Mouse (Mus musculus): ENCODE data around the gene Hspg2.
"Not testable (repeated sequence)": the region's sequence is repeated elsewhere in the genome, so short reads cannot be mapped to it uniquely, and the experiment has no call there.

The Hspg2 gene

GRCm38 (mm10) chr4:137574469-137574868, 105.9 kb downstream of the Hspg2 start, which contains the start of gene Ldlrad2:
TSS of gene Ldlrad2 (minus strand) at chr4:137574569.
- DNase-seq (ENCODE audit: low spot score in 2 of 2) = no peak

- no peak for DNase-seq (ENCODE audit: low spot score in 2 of 2)
Measured at GRCm38 (mm10) chr4:137577486-137577885, 108.9 kb downstream of the Hspg2 start.

GRCm38 (mm10) chr4:137578181-137578845, 109.7 kb downstream of the Hspg2 start:
- DNase-seq (ENCODE audit: low spot score in 2 of 2) = peak; percentile 40 to 61

GRCm38 (mm10) chr4:137579789-137580188, 111.2 kb downstream of the Hspg2 start:
- no peak for DNase-seq (ENCODE audit: low spot score in 2 of 2)

GRCm38 (mm10) chr4:137580299-137580698, 111.7 kb downstream of the Hspg2 start:
- DNase-seq (ENCODE audit: low spot score in 2 of 2) = no peak

- peak; percentile 44 to 73 for DNase-seq (ENCODE audit: low spot score in 2 of 2)
Measured at GRCm38 (mm10) chr4:137581815-137582214, 113.2 kb downstream of the Hspg2 start.

GRCm38 (mm10) chr4:137589095-137589494, 120.5 kb downstream of the Hspg2 start:
- not testable (repeated sequence) for DNase-seq (ENCODE audit: low spot score in 2 of 2)

- DNase-seq (ENCODE audit: low spot score in 2 of 2) = no peak
Measured at GRCm38 (mm10) chr4:137589586-137589985, 121.0 kb downstream of the Hspg2 start.

GRCm38 (mm10) chr4:137590961-137591360, 122.4 kb downstream of the Hspg2 start:
- no peak for DNase-seq (ENCODE audit: low spot score in 2 of 2)

GRCm38 (mm10) chr4:137593601-137594495, 125.3 kb downstream of the Hspg2 start, which contains the start of gene Usp48:
TSS of gene Usp48 (plus strand) at chr4:137593755.
- peak; percentile 97 to 99 for DNase-seq (ENCODE audit: low spot score in 2 of 2)

GRCm38 (mm10) chr4:137594496-137595270, 126.1 kb downstream of the Hspg2 start:
- DNase-seq (ENCODE audit: low spot score in 2 of 2) = peak in 1 of 2 experiments; percentile 64

GRCm38 (mm10) chr4:137597098-137597630, 128.6 kb downstream of the Hspg2 start:
- no peak for DNase-seq (ENCODE audit: low spot score in 2 of 2)

- no peak for DNase-seq (ENCODE audit: low spot score in 2 of 2)
Measured at GRCm38 (mm10) chr4:137598577-137598976, 130.0 kb downstream of the Hspg2 start.

GRCm38 (mm10) chr4:137603449-137604171, 135.0 kb downstream of the Hspg2 start:
- DNase-seq (ENCODE audit: low spot score in 2 of 2) = no peak

- DNase-seq (ENCODE audit: low spot score in 2 of 2) = no peak
Measured at GRCm38 (mm10) chr4:137607023-137607422, 138.5 kb downstream of the Hspg2 start.

- no peak for DNase-seq (ENCODE audit: low spot score in 2 of 2)
Measured at GRCm38 (mm10) chr4:137609281-137609680, 140.7 kb downstream of the Hspg2 start.

GRCm38 (mm10) chr4:137609702-137610101, 141.1 kb downstream of the Hspg2 start:
- DNase-seq (ENCODE audit: low spot score in 2 of 2) = peak in 1 of 2 experiments; percentile 39

- DNase-seq (ENCODE audit: low spot score in 2 of 2) = no peak
Measured at GRCm38 (mm10) chr4:137610256-137610655, 141.7 kb downstream of the Hspg2 start.

Measured in spleen, postnatal 10 days (tissue).